Mouse (Mus musculus) liver, postnatal 0 days (tissue): ENCODE data around the gene Tex21.

Experiments
- CTCF ChIP-seq: sonication (generic); IDR thresholded peaks from 2 replicates; pipeline ENCODE4 v1.5.1; 2016; ENCODE audit warnings: antibody characterized with exemption, low read depth
- EP300 ChIP-seq: IDR thresholded peaks from 2 replicates; pipeline ENCODE4 v1.6.1; 2016; ENCODE audit warnings: antibody characterized with exemption, low read depth, mild to moderate bottlenecking

DNA sequence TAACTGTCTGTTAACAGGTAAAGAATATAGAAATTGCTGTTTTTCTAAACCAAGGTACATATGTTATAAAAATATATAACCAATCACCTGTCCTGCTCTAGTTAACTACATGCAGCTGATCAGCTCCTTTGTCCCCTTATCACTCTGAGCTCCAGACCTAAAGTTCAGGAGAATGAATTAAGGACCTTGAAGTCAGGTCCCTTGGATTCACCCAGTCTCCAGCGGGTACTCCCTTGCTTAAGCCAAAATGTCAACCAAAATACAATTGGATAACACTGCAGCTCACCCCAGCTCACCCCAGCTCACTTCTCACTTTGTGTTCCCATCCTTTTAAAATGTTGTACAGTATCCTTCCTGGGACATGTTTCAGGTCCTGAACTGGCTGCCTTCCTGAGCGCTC, 7.0 kb upstream of the Tex21 start:
- TF ChIP-seq CTCF (no peak), EP300 (no peak)
